Mouse (Mus musculus) monocyte, adult 2 months (primary cell): ENCODE results near the gene Ccnl1.
A peak's percentile ranks its signal among the peaks of the same experiment; 100 is the strongest.

ENCODE experiments used
- DNase-seq, 2 experiments: peaks; one replicate each; pipeline ENCODE4 v3.0.0; 2022; ENCODE audit warnings: low spot score in 2 of 2, low read depth in 1 of 2

Gene Ccnl1

DNA sequence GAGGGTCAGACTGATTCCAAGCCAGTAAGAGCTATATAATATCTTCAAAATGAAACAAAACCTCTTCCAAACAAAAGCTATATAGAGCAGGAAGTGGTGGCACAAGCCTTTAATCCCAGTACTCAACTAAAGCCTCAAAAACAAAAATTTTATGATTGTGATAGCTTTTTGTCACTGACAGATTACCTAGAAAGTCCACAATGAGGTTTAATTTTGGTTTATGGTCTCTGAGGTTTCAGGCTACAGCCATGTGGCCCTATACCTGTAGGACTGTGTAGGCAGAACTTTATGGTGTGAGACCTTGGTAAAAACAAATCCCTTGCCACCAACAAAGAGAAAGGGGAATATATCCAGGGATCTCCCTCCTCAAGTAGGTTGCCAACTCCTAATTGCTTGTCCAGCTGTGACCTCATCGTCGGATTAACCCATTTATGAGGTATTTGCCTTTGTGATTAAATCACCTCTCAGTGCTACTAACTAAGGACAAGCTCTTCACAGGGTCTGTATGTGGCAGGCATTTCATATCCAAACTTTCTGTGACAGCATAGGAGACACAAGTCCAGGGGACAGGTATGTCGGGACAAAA, 1.5 kb upstream of the Ccnl1 start:
- DNase-seq: no peak

DNA sequence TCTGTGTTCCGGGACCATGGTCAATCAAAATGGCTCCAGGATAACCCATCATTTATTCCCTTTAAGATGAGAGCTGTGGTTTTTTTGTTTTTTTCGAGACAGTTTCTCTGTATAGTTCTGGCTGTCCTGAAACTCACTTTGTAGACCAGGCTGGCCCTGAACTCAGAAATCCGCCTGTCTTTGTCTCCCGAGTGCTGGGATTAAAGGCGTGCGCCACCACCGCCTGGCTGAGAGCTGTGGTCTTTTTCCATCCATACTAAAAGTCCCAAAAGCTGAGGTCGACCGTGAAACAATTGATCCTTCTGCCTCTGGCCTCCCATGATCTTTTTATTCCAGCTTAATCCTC, 764 bp upstream of the Ccnl1 start:
- no peak for DNase-seq

DNA sequence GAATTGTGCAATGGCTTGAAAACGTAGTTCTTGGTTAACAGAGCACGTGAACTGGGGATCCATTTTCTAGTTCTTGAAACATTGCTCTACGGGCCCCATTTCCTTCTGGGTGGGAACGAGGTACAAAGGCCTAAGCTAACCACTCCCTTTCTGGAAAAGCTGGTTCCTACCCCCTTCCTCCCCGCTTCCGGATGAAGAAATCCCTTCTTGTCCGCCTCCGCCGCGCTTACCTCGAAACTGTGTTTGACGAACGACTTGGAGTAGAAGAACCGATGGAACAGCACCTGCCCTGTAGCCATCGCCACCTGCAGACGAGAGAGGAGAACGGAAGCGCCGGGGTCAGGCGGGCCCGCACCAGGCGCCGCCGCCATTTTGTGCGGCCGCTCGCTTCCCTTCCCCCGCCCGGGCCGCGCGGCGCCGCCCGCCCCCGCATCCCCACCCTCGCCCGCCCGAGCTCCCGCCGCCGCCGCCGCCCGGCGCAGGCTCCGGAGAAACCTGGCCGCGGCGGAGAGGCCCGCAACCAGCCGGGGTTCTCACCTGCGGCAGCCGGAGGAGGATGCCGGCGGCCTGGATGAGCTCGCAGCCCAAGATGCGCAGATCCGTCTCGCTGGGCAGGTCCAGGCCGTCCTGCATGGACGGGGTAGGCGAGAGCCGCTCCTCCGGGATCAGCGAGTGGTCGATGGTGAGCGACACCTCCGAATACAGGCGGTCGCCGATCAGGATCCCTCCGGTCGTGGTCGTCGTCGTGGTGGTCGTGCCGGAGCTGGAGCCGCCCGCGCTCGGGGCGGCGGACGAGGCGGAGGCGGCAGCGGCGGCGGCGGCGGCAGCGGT, 563 bp downstream of the Ccnl1 start:
- DNase-seq: peak; percentile 29 to 57

DNA sequence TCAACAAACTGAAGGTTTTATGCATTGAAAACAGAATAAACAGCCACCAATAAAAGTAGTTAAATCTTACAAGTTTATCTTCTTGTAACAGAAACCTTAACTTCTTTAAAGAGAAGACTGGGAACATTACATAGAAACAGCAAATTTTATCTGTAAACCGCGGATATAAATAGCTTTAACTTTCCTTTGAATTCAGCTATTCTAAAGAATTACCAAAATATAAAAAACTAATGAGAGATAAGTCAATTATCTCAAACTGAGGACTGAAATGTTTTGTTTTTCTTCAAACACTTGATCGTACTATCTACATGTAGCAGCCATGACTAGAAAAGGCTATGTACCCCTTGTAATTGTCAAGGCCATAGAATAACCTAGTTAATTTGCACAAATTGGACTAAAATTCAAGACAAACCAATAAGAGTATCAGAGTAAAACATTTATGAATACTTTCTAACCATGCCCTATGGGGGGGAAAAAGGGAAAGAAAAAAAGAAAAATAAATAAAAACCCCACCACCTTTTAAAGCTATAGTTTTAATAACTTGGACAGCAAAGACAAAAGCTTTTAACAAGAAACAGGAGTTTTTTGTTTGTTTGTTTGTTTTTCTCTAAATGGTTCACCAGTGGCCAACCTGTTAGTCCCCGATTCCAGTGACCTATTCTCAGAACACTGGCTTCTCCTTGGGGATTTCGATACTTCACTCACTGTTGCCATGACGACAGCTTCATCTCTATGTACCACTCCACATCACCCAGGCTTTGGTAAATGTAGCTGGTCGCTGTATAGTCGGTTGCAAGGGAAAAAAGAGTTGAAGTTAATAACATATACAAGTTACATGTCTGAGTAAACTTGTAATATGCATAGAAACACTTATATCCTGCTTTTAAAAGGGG, 3.3 kb downstream of the Ccnl1 start:
- no peak for DNase-seq

DNA sequence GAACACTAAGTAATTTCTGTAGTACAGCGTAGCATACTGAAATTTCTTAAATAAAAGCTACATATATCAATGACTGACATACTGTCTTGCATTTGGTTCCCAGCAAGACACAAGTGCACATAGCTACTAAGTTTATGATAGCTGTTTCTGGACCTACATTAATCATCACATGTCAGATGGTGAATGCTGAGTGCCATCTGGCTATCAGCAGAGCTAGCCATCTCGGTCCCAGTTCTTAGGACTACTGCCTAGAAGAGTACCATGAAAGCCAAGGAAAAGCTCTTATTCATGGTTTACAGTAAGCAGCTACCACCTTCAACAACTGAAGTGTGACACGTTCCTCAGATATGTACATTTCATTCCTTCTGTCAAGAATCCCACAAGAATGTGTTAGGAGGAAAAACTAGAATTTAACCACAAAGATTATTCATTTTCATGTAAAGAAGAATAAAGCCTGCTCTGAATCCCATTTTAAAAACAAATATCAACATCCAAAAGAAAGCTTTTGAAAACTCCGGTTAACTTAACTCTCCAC, 7.2 kb downstream of the Ccnl1 start:
- DNase-seq: no peak

DNA sequence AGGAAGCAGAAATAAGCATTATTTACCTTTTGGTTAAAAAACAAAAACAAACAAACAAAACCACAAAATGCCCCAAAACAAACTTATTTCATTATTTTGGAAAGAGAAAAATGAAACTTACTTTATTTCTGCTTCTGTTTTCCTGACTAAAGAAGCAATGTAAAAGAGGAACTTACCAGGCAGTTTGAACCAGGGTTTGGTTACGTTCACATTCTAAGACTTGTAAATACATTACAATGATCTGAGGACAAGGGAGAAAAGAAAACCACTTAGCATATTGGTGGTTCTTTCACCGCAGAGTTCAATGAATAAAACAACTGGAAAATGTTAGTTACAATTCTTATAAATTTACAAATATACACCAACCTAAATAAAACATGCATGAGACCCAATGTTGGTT, 7.7 kb downstream of the Ccnl1 start:
- no peak for DNase-seq

DNA sequence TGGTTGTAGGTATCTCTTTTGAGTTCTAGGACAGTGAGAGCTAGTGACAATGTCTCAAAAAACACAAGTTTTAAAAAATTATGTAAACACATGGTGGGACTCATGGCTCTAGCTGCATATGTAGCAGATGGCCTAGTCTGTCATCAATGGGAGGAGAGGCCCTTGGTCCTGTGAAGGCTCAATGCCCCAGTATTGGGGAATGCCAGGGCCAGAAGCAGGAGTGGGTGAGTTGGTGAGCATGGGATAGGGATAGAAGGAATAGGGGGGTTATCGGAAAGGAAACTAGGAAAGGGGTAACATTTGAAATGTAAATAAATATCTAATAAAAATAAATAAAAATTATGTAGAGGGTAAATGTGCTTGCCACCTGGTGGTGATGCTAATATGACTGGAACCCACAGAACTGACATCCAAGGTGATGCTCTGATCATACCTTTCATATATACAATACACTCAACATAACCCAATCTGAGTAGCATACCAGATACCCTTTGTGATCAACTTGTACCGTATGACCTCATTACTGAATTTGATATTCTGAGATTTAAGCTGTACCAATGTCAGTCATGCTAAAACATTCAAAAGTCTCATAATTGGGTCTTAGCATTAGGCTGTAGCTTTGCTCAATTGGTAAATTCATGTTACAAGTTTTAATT, 12.6 kb downstream of the Ccnl1 start:
- DNase-seq: no peak

DNA sequence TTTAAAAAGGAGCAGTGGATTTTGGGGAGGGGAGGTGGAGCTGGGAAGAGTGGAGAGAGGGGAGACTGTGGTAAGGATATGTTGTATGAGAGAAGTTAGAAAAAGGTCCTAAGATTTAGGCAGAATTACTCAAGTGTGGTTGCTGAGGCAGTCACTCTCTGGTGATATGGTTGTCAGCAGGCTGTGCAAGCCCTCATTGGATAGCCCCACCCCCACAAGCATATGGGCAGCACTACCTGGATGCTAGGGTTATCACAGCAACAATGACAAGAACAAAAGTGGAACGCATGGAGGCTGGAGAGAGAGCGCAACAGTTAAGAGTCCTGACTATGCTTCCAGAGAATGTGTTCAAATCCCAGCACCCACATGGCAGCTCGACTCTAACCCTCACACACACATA, 13.3 kb downstream of the Ccnl1 start:
- DNase-seq: no peak

DNA sequence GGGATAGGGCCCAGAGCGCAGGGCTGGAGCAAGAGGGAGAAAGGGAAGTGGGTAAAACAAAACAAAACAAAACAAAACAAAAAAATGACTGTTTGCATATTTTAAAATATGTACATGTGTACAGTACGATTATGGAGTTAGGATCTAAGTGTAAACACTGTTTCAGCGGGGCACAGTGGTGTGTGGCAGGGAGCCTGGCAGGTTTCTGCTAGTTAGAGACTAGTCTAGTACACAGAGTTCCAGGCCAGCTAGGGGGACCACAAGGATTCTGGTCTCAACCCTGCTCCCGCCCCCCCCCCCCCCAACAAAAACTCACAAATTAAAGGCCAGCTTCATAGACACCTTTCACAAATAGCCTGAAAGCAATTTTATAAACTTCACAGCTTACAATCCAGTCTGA, 14.6 kb downstream of the Ccnl1 start:
- DNase-seq: no peak

DNA sequence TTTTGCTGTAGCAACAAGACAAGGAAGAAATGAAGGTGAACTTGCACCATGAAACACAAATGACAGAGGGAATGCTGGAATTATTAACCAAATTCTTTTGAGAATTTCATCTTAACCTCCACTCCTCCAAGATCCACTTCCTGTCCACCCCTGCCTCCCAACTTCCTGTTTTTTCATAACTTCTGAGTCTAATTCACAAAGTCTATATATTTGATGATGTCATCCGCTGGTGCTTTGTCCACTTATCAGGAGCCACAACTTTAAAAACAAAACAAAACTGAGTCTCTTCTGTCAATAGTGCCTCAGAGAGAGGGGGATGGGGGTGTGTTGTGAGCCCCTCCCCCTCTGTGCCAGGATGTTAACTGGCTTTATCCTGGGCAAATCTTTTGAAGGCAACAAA, 17.0 kb downstream of the Ccnl1 start:
- no peak for DNase-seq

DNA sequence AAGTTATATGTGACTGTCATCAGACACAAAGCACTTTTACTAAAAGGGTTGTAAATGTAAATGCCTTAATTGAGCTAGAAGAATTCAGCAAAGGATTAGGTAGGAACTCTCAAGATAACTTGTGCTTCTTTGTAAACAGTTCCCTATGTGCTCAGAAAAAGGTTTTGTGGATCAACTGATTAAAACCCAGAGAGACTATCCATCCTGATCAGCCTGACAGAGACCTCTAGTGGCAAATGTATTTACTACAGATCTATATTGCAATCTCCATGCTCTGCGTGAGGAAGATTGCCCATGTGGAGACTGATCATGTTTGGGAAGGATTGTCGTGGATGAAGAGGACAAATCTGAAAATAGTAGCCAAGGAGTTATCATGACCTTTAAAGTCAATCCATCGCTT, 19.8 kb downstream of the Ccnl1 start:
- DNase-seq: no peak

DNA sequence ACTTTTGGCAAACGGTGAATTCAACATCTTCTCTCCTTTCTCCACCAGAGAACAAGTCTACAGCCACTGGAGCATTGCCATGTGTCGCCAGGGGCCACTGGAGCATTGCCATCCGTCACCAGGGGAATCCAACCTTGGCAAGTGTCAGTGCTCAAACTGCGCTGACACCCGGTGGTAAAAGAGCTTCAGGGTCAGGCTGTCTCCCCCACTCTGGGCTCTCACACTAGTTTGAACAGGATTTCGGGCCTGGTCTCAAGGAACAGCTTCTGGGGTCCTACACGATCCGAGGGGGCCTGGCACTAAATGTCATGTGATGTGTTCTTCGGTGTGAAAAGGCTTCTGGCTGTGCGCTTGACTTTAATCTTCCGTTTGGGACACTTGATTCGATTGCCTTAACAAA, 21.7 kb downstream of the Ccnl1 start:
- DNase-seq: no peak

DNA sequence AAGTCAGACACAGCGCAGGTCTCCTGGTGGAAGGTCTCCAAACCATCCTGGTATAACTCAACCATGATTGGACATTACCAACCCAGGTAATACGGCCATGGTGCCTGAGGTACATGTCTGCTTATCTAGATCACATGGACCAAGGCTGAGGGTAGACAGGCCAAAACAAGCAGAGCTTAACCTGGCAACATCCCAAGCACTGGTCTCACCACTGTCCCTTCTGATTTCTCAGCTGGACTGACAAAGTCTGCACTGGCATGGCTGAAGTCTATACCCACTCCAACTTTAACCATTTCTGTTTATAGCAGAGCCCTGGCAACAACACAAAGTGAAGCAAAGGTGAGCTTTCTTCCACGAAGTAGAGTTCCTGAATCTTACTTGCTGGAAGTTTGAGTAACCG, 22.9 kb downstream of the Ccnl1 start:
- DNase-seq: no peak

DNA sequence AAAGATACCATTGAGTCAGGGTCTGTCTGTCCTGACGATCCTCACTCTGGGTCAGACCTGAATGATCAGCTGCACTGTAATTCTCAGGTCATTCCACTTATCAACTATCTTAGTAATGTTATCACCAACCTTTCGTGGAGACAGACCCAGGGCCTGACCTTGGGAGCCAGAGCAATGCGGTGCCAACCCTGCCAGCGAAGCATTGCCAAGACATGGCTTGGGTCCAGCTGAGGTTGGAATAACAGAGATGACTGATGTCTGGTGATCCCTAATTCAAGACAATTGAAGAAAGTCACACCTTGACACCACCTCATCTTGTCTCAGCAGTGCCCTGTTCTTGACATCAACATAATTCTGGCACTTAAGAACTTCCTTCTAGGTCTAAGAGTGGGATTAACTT, 24.3 kb downstream of the Ccnl1 start:
- no peak for DNase-seq

DNA sequence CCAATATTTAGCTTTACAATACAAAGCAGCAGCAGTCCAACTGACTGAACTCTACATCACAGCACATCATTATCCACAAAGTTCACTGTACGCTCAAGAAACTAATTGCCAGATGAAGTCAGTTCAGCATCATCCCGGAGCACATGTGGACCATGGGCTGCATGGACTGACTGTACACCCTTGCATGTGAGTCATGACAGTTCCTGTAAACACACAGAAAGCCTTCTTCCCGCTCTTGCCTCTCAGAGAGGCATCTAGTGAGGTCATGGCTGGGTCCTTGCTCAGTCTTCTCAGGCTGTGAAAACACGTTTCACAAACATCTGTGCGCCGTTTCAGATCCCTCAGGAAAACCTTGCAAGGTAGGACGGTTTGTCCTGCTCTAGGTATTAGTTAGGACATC, 26.5 kb downstream of the Ccnl1 start:
- no peak for DNase-seq

DNA sequence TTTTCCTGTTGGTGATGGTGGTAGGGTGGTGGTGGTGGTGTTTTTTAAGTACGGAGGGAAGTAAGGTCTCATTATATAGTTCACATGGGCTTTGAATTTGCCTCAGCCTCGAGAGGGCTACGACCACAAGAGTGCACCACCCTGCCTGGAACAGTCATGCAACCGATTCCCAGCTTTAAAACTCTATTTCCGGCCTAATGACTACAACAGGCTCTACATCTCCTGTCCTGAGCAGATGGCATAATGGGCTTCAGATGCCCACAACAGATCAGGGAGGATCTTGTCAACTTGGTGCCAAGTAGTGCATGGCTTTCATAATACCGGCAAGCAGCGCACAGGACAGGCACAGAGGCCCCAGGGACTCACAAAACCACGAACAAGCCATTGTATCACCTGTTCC, 27.4 kb downstream of the Ccnl1 start:
- DNase-seq: no peak

DNA sequence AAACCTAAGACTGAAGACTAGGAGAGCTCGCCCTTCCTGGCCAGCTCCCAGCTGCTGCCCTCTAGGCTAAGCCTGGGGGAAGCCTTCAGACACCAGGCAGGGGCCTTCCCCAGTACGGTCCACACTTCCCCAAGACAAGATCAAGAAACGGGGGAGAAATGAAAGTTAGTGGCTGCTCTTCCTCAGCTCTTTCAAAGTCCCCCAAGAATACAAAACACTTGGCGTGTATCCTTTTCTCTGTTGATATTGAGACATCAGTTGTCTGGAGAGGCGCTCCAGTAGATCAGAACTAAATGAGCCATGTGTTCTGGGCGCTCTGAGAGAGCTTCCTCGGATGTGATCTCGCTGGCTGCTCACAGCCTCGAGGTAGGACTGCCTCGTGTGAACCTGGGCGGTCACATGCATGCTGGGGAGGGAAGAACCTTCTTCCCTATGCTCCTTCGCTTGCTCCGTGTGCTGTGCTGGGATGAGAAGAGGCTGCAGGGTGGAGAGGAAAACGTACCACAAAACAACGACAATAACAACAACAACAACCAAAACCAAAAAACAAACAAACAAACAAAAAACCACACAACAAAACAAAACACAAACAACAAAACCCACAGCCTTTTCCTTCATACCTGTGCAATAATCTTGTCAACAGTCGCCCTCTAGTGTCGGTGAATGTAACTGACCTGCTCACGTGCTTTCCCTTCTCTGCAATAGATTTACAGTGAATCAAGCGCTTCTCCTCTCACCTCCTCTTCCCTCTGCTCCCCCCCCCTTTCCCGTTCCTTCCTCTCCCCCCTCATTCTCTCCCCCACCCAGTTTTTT, 28.0 kb downstream of the Ccnl1 start:
- DNase-seq: peak in 1 of 2 experiments; percentile 32

DNA sequence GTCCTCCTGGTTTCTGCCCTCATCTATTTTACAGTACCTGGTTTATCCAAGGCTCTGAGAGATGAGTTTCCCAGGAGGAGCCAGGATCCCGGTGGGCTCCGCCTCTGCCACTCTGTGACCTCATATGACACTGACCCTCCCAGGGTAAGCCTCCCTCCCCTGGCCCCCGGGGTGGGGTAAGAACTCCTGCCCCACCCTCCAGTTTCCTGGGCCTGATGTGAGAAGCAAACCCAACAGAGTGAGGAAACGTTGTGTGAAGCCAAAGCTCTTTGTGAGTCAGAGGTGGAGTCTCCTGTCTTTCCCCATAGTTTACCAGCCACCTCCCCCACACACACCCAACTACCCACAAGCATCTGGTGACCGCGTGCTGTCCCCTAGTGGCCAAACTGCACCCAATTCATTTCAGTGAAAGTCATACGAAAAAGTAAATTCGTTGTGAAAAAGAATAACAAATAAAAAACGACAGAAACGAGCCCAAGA, 28.7 kb downstream of the Ccnl1 start:
- DNase-seq: peak; percentile 74 to 86

DNA sequence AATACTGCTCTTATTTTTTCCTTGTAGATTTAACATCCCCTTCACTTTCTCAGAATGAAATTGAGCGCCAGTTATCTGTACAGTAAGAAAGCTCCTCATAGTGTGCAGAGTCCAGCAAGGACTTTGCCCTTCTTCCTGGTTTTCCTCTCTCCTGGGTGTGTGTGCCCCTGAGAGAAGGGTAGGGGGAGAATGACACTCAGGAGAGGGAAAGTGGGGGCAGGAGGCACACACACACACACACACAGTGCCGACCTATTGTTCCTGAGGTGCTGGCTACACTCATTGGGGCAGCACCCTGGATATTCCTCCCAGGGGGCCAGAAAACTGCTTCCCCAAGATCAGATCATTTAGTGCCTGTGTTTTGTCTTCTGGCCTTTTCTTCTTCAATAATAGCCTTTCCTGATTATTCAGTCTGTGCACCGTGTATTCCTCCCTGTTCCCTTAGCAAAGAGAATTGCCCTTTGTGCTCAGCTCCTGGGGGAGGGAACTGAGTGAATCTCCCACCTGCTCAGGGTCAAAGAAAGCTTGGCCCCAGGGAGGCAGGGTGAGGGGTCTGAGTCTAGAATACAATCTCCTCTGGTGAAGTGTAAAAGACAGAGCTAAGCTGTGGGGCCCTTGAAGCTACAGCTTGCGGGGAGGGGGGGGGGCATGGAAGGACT, 29.3 kb downstream of the Ccnl1 start:
- DNase-seq: no peak

DNA sequence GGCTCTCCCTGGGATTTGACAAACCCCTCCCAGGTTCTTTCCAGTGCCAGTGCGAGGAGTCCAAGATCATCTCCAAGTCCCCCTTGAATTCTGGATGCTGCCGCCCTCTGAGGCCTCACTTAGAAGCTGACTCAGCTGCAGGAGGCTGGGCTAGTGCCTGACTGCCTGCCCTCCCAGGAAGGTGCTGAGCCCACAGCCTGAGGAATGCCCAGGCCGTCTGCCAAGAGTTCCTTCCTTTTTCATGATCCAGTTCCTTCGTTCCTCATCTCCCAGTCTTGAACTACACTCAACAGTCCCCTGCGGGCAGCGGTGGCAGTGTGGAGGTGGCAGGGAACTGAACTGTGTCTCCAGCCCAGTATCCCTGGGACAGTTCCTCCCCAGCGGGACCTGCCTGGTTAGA, 30.4 kb downstream of the Ccnl1 start:
- DNase-seq: no peak
